Mouse (Mus musculus) thymus, postnatal 14 days (tissue): ENCODE measurements around the gene Arap1.

Source experiments
- DNase-seq: peaks from one replicate; pipeline ENCODE4 v3.0.0; 2021

Gene Arap1

GRCm38 (mm10) chr7:101347767-101348270 is at the start of gene Arap1:
Gene Arap1 (plus strand): TSS chr7:101348067.
- DNase-seq: peak; percentile 67

GRCm38 (mm10) chr7:101298375-101298774 is 49.5 kb upstream of the Arap1 start:
- no peak for DNase-seq

- peak; percentile 66 for DNase-seq
Observed at GRCm38 (mm10) chr7:101301361-101301880, 46.4 kb upstream of the Arap1 start.

GRCm38 (mm10) chr7:101301881-101302456 is 45.9 kb upstream of the Arap1 start, which contains the start of gene Atg16l2:
Gene Atg16l2 (minus strand): TSS chr7:101302251.
- DNase-seq: peak; percentile 98

GRCm38 (mm10) chr7:101302691-101303090 is 45.2 kb upstream of the Arap1 start:
- no peak for DNase-seq

GRCm38 (mm10) chr7:101306841-101307240 is 41.0 kb upstream of the Arap1 start:
- DNase-seq: no peak

- no peak for DNase-seq
Observed at GRCm38 (mm10) chr7:101309985-101310326, 37.9 kb upstream of the Arap1 start.

- peak; percentile 98 for DNase-seq
Observed at GRCm38 (mm10) chr7:101310327-101311028, 37.4 kb upstream of the Arap1 start.

GRCm38 (mm10) chr7:101311061-101311460 is 36.8 kb upstream of the Arap1 start:
- no peak for DNase-seq

GRCm38 (mm10) chr7:101313033-101313432 is 34.8 kb upstream of the Arap1 start:
- no peak for DNase-seq

GRCm38 (mm10) chr7:101314396-101314795 is 33.5 kb upstream of the Arap1 start:
- no peak for DNase-seq

- DNase-seq: no peak
Observed at GRCm38 (mm10) chr7:101315699-101316098, 32.2 kb upstream of the Arap1 start.

GRCm38 (mm10) chr7:101316591-101317001 is 31.3 kb upstream of the Arap1 start:
- no peak for DNase-seq

GRCm38 (mm10) chr7:101317014-101317413 is 30.9 kb upstream of the Arap1 start, which contains the start of gene Stard10:
Gene Stard10 (plus strand): TSS chr7:101317086.
- no peak for DNase-seq

GRCm38 (mm10) chr7:101318848-101319247 is 29.0 kb upstream of the Arap1 start:
- no peak for DNase-seq

- no peak for DNase-seq
Observed at GRCm38 (mm10) chr7:101319796-101320195, 28.1 kb upstream of the Arap1 start.

GRCm38 (mm10) chr7:101320399-101321217 is 27.3 kb upstream of the Arap1 start:
- no peak for DNase-seq

GRCm38 (mm10) chr7:101321218-101321827 is 26.5 kb upstream of the Arap1 start:
- peak; percentile 55 for DNase-seq

- no peak for DNase-seq
Observed at GRCm38 (mm10) chr7:101323141-101323594, 24.7 kb upstream of the Arap1 start.

- DNase-seq: no peak
Observed at GRCm38 (mm10) chr7:101324142-101324962, 23.5 kb upstream of the Arap1 start.

- DNase-seq: no peak
Observed at GRCm38 (mm10) chr7:101326006-101326405, 21.9 kb upstream of the Arap1 start.

- no peak for DNase-seq
Observed at GRCm38 (mm10) chr7:101327263-101327662, 20.6 kb upstream of the Arap1 start.
